Mouse (Mus musculus): ENCODE results near the gene Bcas3. TPM values are rescaled to one million over a fixed set of nuclear protein-coding genes. Genes with fewer than 3 reads are reported as not detected.

Bcas3 gene
- polyA plus RNA-seq, 1 experiment, result 35.1 TPM

- H3K4me1 ChIP-seq (ENCODE audit: control insufficient read depth, insufficient read depth, low read length), result peaks cover 3% of the 10 kb centered on the region
- no peak overlapping the region for H3K4me3 ChIP-seq (ENCODE audit: insufficient read depth, low read length)
- TF ChIP-seq CTCF (IDR thresholded peaks at IDR 0.05; ENCODE audit: low read depth, low read length), result no peak
- no peak for TF ChIP-seq POLR2A (IDR thresholded peaks at IDR 0.05; ENCODE audit: borderline replicate concordance, low read depth, low read length)
- no peak overlapping the region for H3K27ac ChIP-seq (ENCODE audit: insufficient read depth, low read depth, low read length)
These were observed 452.8 kb downstream of the Bcas3 start for GRCm38 (mm10) chr11:85805779-85806178.

- Histone ChIP-seq H3K27ac (ENCODE audit: insufficient read depth, low read depth, low read length) (no peak overlapping the region), H3K4me1 (ENCODE audit: control insufficient read depth, insufficient read depth, low read length) (peaks cover 19% of the 10 kb centered on the region)
- no peak for TF ChIP-seq CTCF (IDR thresholded peaks at IDR 0.05; ENCODE audit: low read depth, low read length)
- TF ChIP-seq POLR2A (IDR thresholded peaks at IDR 0.05; ENCODE audit: borderline replicate concordance, low read depth, low read length), result no peak
These were observed 454.4 kb downstream of the Bcas3 start for GRCm38 (mm10) chr11:85807353-85807752.

GRCm38 (mm10) chr11:85811229-85811628, 458.3 kb downstream of the Bcas3 start:
- H3K4me3 ChIP-seq (ENCODE audit: insufficient read depth, low read length), result no peak overlapping the region
- H3K4me1 ChIP-seq (ENCODE audit: control insufficient read depth, insufficient read depth, low read length), result peaks cover 35% of the 10 kb centered on the region
- TF ChIP-seq CTCF (IDR thresholded peaks at IDR 0.05; ENCODE audit: low read depth, low read length) (no peak), POLR2A (IDR thresholded peaks at IDR 0.05; ENCODE audit: borderline replicate concordance, low read depth, low read length) (no peak)

More at GRCm38 (mm10) chr11:85807353-85807752, 454.4 kb downstream of the Bcas3 start:
- H3K4me3 ChIP-seq (ENCODE audit: insufficient read depth, low read length), result no peak overlapping the region

GRCm38 (mm10) chr11:85811676-85812075, 458.7 kb downstream of the Bcas3 start:
- Histone ChIP-seq H3K4me3 (ENCODE audit: insufficient read depth, low read length) (no peak overlapping the region), H3K27ac (ENCODE audit: insufficient read depth, low read depth, low read length) (peak overlapping the region; percentile 76), H3K4me1 (ENCODE audit: control insufficient read depth, insufficient read depth, low read length) (peaks cover 35% of the 10 kb centered on the region)
- TF ChIP-seq POLR2A (IDR thresholded peaks at IDR 0.05; ENCODE audit: borderline replicate concordance, low read depth, low read length) (no peak), CTCF (IDR thresholded peaks at IDR 0.05; ENCODE audit: low read depth, low read length) (no peak)

More at GRCm38 (mm10) chr11:85811229-85811628, 458.3 kb downstream of the Bcas3 start:
- H3K27ac ChIP-seq (ENCODE audit: insufficient read depth, low read depth, low read length), result peak overlapping the region; percentile 76

GRCm38 (mm10) chr11:85812201-85812966, 459.4 kb downstream of the Bcas3 start:
- H3K4me3 ChIP-seq (ENCODE audit: insufficient read depth, low read length), result no peak overlapping the region
- peaks cover 35% of the 10 kb centered on the region for H3K4me1 ChIP-seq (ENCODE audit: control insufficient read depth, insufficient read depth, low read length)
- TF ChIP-seq CTCF (IDR thresholded peaks at IDR 0.05; ENCODE audit: low read depth, low read length) (no peak), POLR2A (IDR thresholded peaks at IDR 0.05; ENCODE audit: borderline replicate concordance, low read depth, low read length) (no peak)
- peak overlapping the region; percentile 85 for H3K27ac ChIP-seq (ENCODE audit: insufficient read depth, low read depth, low read length)

GRCm38 (mm10) chr11:85814678-85815077, 461.7 kb downstream of the Bcas3 start:
- H3K4me1 ChIP-seq (ENCODE audit: control insufficient read depth, insufficient read depth, low read length), result peaks cover 35% of the 10 kb centered on the region
- no peak overlapping the region for H3K4me3 ChIP-seq (ENCODE audit: insufficient read depth, low read length)
- no peak for TF ChIP-seq POLR2A (IDR thresholded peaks at IDR 0.05; ENCODE audit: borderline replicate concordance, low read depth, low read length)
- TF ChIP-seq CTCF (IDR thresholded peaks at IDR 0.05; ENCODE audit: low read depth, low read length), result no peak
- no peak overlapping the region for H3K27ac ChIP-seq (ENCODE audit: insufficient read depth, low read depth, low read length)

- TF ChIP-seq POLR2A (IDR thresholded peaks at IDR 0.05; ENCODE audit: borderline replicate concordance, low read depth, low read length), result no peak
- no peak for TF ChIP-seq CTCF (IDR thresholded peaks at IDR 0.05; ENCODE audit: low read depth, low read length)
- no peak overlapping the region for H3K4me3 ChIP-seq (ENCODE audit: insufficient read depth, low read length)
- H3K4me1 ChIP-seq (ENCODE audit: control insufficient read depth, insufficient read depth, low read length), result peaks cover 25% of the 10 kb centered on the region
These were observed 463.5 kb downstream of the Bcas3 start for GRCm38 (mm10) chr11:85816471-85816870.

GRCm38 (mm10) chr11:85818401-85818800, 465.4 kb downstream of the Bcas3 start:
- Histone ChIP-seq H3K4me1 (ENCODE audit: control insufficient read depth, insufficient read depth, low read length) (peaks cover 8% of the 10 kb centered on the region), H3K4me3 (ENCODE audit: insufficient read depth, low read length) (no peak overlapping the region), H3K27ac (ENCODE audit: insufficient read depth, low read depth, low read length) (no peak overlapping the region)
- TF ChIP-seq POLR2A (IDR thresholded peaks at IDR 0.05; ENCODE audit: borderline replicate concordance, low read depth, low read length), result no peak
- no peak for TF ChIP-seq CTCF (IDR thresholded peaks at IDR 0.05; ENCODE audit: low read depth, low read length)

More at GRCm38 (mm10) chr11:85816471-85816870, 463.5 kb downstream of the Bcas3 start:
- no peak overlapping the region for H3K27ac ChIP-seq (ENCODE audit: insufficient read depth, low read depth, low read length)

- TF ChIP-seq CTCF (IDR thresholded peaks at IDR 0.05; ENCODE audit: low read depth, low read length) (no peak), POLR2A (IDR thresholded peaks at IDR 0.05; ENCODE audit: borderline replicate concordance, low read depth, low read length) (no peak)
- no peaks in the 10 kb centered on the region for H3K4me1 ChIP-seq (ENCODE audit: control insufficient read depth, insufficient read depth, low read length)
- H3K4me3 ChIP-seq (ENCODE audit: insufficient read depth, low read length), result no peak overlapping the region
- H3K27ac ChIP-seq (ENCODE audit: insufficient read depth, low read depth, low read length), result no peak overlapping the region
These were observed 468.0 kb downstream of the Bcas3 start for GRCm38 (mm10) chr11:85820959-85821358.

- no peak overlapping the region for H3K4me3 ChIP-seq (ENCODE audit: insufficient read depth, low read length)
- no peaks in the 10 kb centered on the region for H3K4me1 ChIP-seq (ENCODE audit: control insufficient read depth, insufficient read depth, low read length)
- TF ChIP-seq CTCF (IDR thresholded peaks at IDR 0.05; ENCODE audit: low read depth, low read length) (no peak), POLR2A (IDR thresholded peaks at IDR 0.05; ENCODE audit: borderline replicate concordance, low read depth, low read length) (no peak)
- no peak overlapping the region for H3K27ac ChIP-seq (ENCODE audit: insufficient read depth, low read depth, low read length)
These were observed 468.7 kb downstream of the Bcas3 start for GRCm38 (mm10) chr11:85821659-85822058.
